Comparison of ENCODE assay signal across 8 mouse cellular contexts in the genomic region with DNA sequence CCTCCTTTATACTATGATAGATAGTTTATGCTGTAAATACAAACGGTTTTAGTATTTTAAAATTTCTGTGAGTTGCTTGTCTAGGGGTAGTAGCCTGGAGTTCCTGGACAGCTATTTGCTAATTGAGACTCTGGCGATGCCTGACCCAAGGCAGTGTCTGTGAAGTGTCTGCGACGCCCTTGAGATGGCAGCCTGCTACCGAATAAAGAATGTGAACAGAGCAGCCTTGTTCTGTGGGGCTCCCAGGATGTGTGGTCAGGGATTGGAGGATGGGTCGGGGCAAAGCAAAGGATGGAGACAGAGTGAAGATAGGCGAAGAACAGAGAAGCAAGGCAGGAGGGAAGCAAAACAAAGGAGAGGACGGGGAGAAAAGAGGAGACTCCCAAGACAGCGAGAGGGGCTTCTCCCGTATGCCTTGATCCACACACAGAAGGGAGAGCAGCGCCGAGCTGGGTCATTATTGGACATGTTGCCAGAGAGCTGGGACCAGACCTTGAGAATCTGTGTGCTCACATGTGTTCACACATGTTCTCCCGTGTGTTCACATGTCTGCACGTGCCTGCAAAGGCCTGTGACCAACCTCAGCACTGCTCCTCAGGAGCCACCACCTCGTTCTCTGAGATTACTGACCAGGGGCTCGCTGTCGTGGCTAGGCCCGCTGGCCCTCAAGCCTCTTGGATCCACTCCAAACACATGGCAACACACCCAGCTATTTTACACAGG. TPM values are rescaled to one million over a fixed set of nuclear protein-coding genes. Genes with fewer than 3 reads are reported as not detected.
DNase-seq lines count a peak whose midpoint lies in the region; ATAC-seq lines count a peak whose summit lies in the region.

No protein-coding gene starts in this region.

- no peak overlapping the region for H3K27ac ChIP-seq in neural tube, embryonic 11.5 days (ENCODE audit: low read depth, low read length)
- peak overlapping the region; percentile 15 for H3K27ac ChIP-seq in midbrain, embryonic 10.5 days (replicated peaks)

- no peaks in the 10 kb centered on the region for H3K4me1 ChIP-seq in neural tube, embryonic 11.5 days (ENCODE audit: control insufficient read depth, insufficient read depth, low read length)
- peaks cover 6% of the 10 kb centered on the region; the same call in 1 of the 2 replicates for H3K4me1 ChIP-seq in midbrain, embryonic 10.5 days

- no peak for ATAC-seq in neural tube, embryonic 11.5 days (ENCODE audit: insufficient read depth, low FRiP score, low TSS enrichment)

- 70% methylated on average over 18 of the region's 18 CpGs for WGBS in neural tube, embryonic 11.5 days
- WGBS in midbrain, embryonic 10.5 days = 75% methylated on average over 18 of the region's 18 CpGs

- no peaks in the 10 kb centered on the region for H3K9me3 ChIP-seq in neural tube, embryonic 11.5 days (ENCODE audit: control insufficient read depth, low read length)
- H3K9me3 ChIP-seq in midbrain, embryonic 10.5 days (replicated peaks) = no peaks in the 10 kb centered on the region

- H3K4me2 ChIP-seq in neural tube, embryonic 11.5 days (ENCODE audit: low read depth) = no peak overlapping the region

- no peaks in the 10 kb centered on the region for H3K27me3 ChIP-seq in neural tube, embryonic 11.5 days (ENCODE audit: control insufficient read depth, insufficient read depth, low read length)
- H3K27me3 ChIP-seq in midbrain, embryonic 10.5 days (ENCODE audit: low read depth, poor library complexity, severe bottlenecking) = peaks cover 1% of the 10 kb centered on the region; the same call in 1 of the 2 replicates

- H3K4me3 ChIP-seq in neural tube, embryonic 11.5 days (ENCODE audit: low read depth, low read length) = no peak overlapping the region
- H3K4me3 ChIP-seq in midbrain, embryonic 10.5 days = no peak overlapping the region

- H3K9ac ChIP-seq in neural tube, embryonic 11.5 days (ENCODE audit: low read length) = no peak overlapping the region

- H3K36me3 ChIP-seq in neural tube, embryonic 11.5 days (ENCODE audit: control insufficient read depth, insufficient read depth, low read length) = no peaks in the 10 kb centered on the region
- H3K36me3 ChIP-seq in midbrain, embryonic 10.5 days = no peaks in the 10 kb centered on the region

- DNase-seq in neural tube, embryonic 11.5 days (ENCODE audit: low spot score) = peak; percentile 39
- DNase-seq in neural tube, embryonic 10.5 days (ENCODE audit: extremely low spot score, low spot score) = no peak
- peak; percentile 37 to 50 for DNase-seq in frontal cortex, postnatal 10 days (ENCODE audit: low spot score in 2 of 2)
- DNase-seq in kidney, postnatal 14 days = peak; percentile 38
- DNase-seq in midbrain, embryonic 10.5 days (ENCODE audit: low spot score) = peak; percentile 22
- DNase-seq in urinary bladder, postnatal 36 days (ENCODE audit: low spot score in 2 of 2) = no peak
- DNase-seq in T-cell, adult 2 months (ENCODE audit: low spot score) = no peak
- no peak for DNase-seq in c-Kit-positive CD71-positive TER-119-positive erythroid progenitor cells, embryonic 14.5 days (ENCODE audit: low spot score)

RNA-seq across cellular contexts. Expression of gene Nxnl2, which starts 37.7 kb away (rescaled TPM):
- 0.50 and 1.0 TPM in 2 replicates for polyA plus RNA-seq in neural tube, embryonic 11.5 days (2014; fragmentation: Nextera tagmentation; extraction: Ambion mirVana)
- polyA plus RNA-seq in midbrain, embryonic 10.5 days (2016; fragmentation: Nextera tagmentation; extraction: Ambion mirVana) = 0.30 and 0.70 TPM in 2 replicates

Comparison
In these comparisons a context has a peak if more than half of its experiments do, and no peak if none do; other contexts are left out.
1. DNase-seq: peak in neural tube, embryonic 11.5 days (single experiment), frontal cortex, postnatal 10 days (2 of 2), kidney, postnatal 14 days (single experiment) and midbrain, embryonic 10.5 days (single experiment); none in neural tube, embryonic 10.5 days (single experiment), urinary bladder, postnatal 36 days (0 of 2), T-cell, adult 2 months (single experiment) and c-Kit-positive CD71-positive TER-119-positive erythroid progenitor cells, embryonic 14.5 days (single experiment).